Mouse (Mus musculus) spleen, postnatal 36 days (tissue): Measurements from ENCODE around the gene Klhl4.

Source experiments
- DNase-seq, 2 experiments: peaks; one replicate each; pipeline ENCODE4 v3.0.0; 2022; ENCODE audit warnings: low spot score in 2 of 2, mixed read lengths in 1 of 2

The Klhl4 gene

GRCm38 (mm10) chrX:114473782-114474731 is at the start of gene Klhl4:
Klhl4 (plus strand) TSS chrX:114474333.
- DNase-seq = no peak

GRCm38 (mm10) chrX:114484153-114484552 is 10.0 kb downstream of the Klhl4 start:
- DNase-seq = no peak

GRCm38 (mm10) chrX:114486691-114487090 is 12.6 kb downstream of the Klhl4 start:
- DNase-seq = no peak

GRCm38 (mm10) chrX:114558141-114558540 is 84.0 kb downstream of the Klhl4 start:
- DNase-seq = no peak

GRCm38 (mm10) chrX:114582311-114582710 is 108.2 kb downstream of the Klhl4 start:
- no peak for DNase-seq
